Mouse (Mus musculus) heart, adult 2 months (tissue): ENCODE data around the gene Vti1a.

Source experiments
- CTCF ChIP-seq: fragments of 200-600 bp; IDR thresholded peaks from 2 replicates; pipeline ENCODE4 v1.8.1; 2022; ENCODE audit warnings: antibody characterized with exemption, mild to moderate bottlenecking, moderate library complexity
- POLR2A ChIP-seq: fragments of 200-500 bp; IDR thresholded peaks from 2 replicates; pipeline ENCODE4 v1.6.1; 2011; ENCODE audit warnings: mild to moderate bottlenecking, low read depth, low read length, control low read depth; ENCODE audit not compliant: insufficient read depth

GRCm38 (mm10) chr19:55607725-55608124, 291.6 kb downstream of the Vti1a start:
- no peak for TF ChIP-seq CTCF
- no peak for TF ChIP-seq POLR2A
